Mouse (Mus musculus): ENCODE measurements around the gene Gm9758. TPM values are rescaled to one million over a fixed set of nuclear protein-coding genes. Genes with fewer than 3 reads are reported as not detected.
A peak's percentile ranks its signal among the peaks of the same experiment; 100 is the strongest.
"Not testable (repeated sequence)": the region's sequence is repeated elsewhere in the genome, so short reads cannot be mapped to it uniquely, and the experiment has no call there.

Gm9758 gene
- not detected in 2 replicates for polyA plus RNA-seq (2015; fragmentation: Nextera tagmentation; extraction: Ambion mirVana)

GRCm38 (mm10) chr5:14914799-14915198 lies at the start of gene Gm9758:
Gm9758 (minus strand) TSS chr5:14914899.
- WGBS, result 57% methylated on average over 1 of the region's 1 CpGs
- H3K9me3 ChIP-seq; H3K4me1 ChIP-seq; H3K4me3 ChIP-seq (replicated peaks); ATAC-seq (ENCODE audit: insufficient read depth, low FRiP score, low read depth); H3K27me3 ChIP-seq (replicated peaks); H3K9ac ChIP-seq; H3K36me3 ChIP-seq; H3K27ac ChIP-seq; H3K4me2 ChIP-seq: not testable (repeated sequence)

DNA sequence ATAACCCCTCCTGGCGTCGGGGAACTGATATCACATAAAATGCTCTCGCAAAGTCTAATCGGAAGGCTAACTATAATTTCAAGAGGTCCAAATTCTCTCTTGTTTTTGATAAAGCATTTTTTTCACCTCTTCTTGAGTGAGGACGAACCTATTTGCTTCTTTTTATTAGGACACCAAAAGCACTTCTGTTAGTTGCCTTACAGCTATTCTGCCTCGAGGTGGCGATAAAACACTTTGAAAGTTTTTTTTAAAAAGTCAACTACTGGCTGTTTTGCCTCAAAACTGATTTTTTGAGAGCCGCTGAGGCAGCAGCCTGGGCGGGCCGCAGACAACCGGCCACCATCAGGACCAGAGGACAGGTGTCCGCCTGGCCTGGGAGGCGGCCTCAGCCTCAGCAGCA lies 49.1 kb upstream of the Gm9758 start:
- H3K4me2 ChIP-seq; H3K9me3 ChIP-seq; H3K36me3 ChIP-seq; ATAC-seq (ENCODE audit: insufficient read depth, low FRiP score, low read depth); H3K27me3 ChIP-seq (replicated peaks); H3K27ac ChIP-seq; H3K4me3 ChIP-seq (replicated peaks); H3K9ac ChIP-seq; H3K4me1 ChIP-seq: not testable (repeated sequence)
- WGBS, result 79% methylated on average over 13 of the region's 13 CpGs

- H3K4me2 ChIP-seq; H3K9ac ChIP-seq; H3K27ac ChIP-seq; H3K4me1 ChIP-seq; H3K9me3 ChIP-seq; H3K36me3 ChIP-seq; H3K27me3 ChIP-seq (replicated peaks); H3K4me3 ChIP-seq (replicated peaks); ATAC-seq (ENCODE audit: insufficient read depth, low FRiP score, low read depth): not testable (repeated sequence)
- WGBS, result 79% methylated on average over 4 of the region's 4 CpGs
Observed at GRCm38 (mm10) chr5:14961502-14961901, 46.8 kb upstream of the Gm9758 start.

GRCm38 (mm10) chr5:14955928-14956706 lies 41.4 kb upstream of the Gm9758 start:
- not testable (repeated sequence) for H3K4me2 ChIP-seq; H3K4me3 ChIP-seq (replicated peaks); H3K27ac ChIP-seq; H3K9ac ChIP-seq; H3K36me3 ChIP-seq; H3K4me1 ChIP-seq; H3K27me3 ChIP-seq (replicated peaks); H3K9me3 ChIP-seq
- ATAC-seq (ENCODE audit: insufficient read depth, low FRiP score, low read depth), result 0 out of 2 replicates have a peak, but pooled peaks have one; percentile 31
- WGBS, result 78% methylated on average over 1 of the region's 1 CpGs

DNA sequence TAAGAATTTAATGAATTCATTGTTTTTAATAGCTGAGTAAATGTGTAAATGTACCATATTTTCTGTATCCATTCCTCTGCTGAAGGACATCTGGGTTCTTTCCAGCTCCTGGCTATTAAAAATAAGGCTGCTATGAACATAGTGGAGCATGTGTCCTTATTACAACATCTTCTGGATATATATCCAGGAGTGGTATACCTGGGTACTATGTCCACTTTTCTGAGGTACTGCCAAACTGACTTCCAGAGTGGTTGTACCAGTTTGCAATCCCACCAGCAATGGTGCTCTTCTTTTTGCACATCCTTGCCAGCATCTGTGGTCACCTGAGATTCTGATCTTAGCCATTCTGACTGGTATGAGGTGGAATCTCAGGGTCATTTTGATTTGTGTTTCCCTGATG lies 38.9 kb upstream of the Gm9758 start:
- H3K36me3 ChIP-seq; H3K9me3 ChIP-seq; H3K4me2 ChIP-seq; H3K27me3 ChIP-seq (replicated peaks); ATAC-seq (ENCODE audit: insufficient read depth, low FRiP score, low read depth); H3K4me3 ChIP-seq (replicated peaks); H3K9ac ChIP-seq; H3K27ac ChIP-seq; H3K4me1 ChIP-seq: not testable (repeated sequence)

GRCm38 (mm10) chr5:14952749-14953148 lies 38.0 kb upstream of the Gm9758 start:
- not testable (repeated sequence) for H3K9me3 ChIP-seq; H3K27me3 ChIP-seq (replicated peaks); H3K36me3 ChIP-seq; H3K4me3 ChIP-seq (replicated peaks); H3K27ac ChIP-seq; H3K4me1 ChIP-seq; H3K4me2 ChIP-seq; H3K9ac ChIP-seq; ATAC-seq (ENCODE audit: insufficient read depth, low FRiP score, low read depth)
- 65% methylated on average over 3 of the region's 3 CpGs for WGBS

GRCm38 (mm10) chr5:14951822-14952221 lies 37.1 kb upstream of the Gm9758 start:
- H3K4me2 ChIP-seq; H3K27me3 ChIP-seq (replicated peaks); H3K4me3 ChIP-seq (replicated peaks); H3K4me1 ChIP-seq; H3K9me3 ChIP-seq; H3K27ac ChIP-seq; H3K9ac ChIP-seq; H3K36me3 ChIP-seq: not testable (repeated sequence)
- peak; percentile 27; the same call in 1 of the 2 replicates for ATAC-seq (ENCODE audit: insufficient read depth, low FRiP score, low read depth)
- 61% methylated on average over 7 of the region's 7 CpGs for WGBS

DNA sequence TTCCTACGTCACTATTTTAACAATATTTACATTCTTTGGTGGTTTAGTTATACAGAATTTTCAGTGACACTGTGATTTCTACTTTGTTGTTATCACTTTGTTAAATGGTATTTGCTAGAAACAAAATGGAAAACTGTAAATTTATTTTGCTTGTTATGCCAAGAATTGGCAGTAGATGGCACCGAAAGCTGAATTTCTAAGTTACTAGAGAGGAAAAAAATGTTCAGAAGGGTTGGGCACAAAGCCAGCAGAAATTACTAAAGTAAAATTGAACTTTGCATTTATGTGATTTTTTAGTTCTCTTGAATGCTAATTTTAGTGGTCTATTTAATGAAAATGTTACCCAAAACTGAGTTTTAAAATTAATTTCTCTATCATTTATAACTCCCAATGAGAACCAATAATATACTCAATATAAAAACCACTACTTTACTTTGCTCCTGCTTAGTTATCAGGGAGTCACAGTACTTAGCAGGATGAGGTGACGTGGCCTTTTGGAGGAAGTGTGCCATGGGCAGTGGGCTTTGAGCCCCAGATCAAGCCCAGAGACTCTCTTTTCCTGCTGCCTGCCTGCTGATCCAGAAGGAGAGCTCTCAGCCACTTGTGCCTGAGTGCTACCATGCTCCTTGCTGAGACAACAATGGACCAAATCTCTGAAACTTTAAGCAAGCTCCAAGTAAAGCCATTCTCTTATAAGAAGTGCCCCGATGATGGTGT lies 32.9 kb upstream of the Gm9758 start:
- H3K9me3 ChIP-seq; H3K4me1 ChIP-seq; H3K27ac ChIP-seq; H3K9ac ChIP-seq; ATAC-seq (ENCODE audit: insufficient read depth, low FRiP score, low read depth); H3K36me3 ChIP-seq; H3K4me2 ChIP-seq; H3K27me3 ChIP-seq (replicated peaks); H3K4me3 ChIP-seq (replicated peaks): not testable (repeated sequence)
- WGBS, result 49% methylated on average over 4 of the region's 4 CpGs

DNA sequence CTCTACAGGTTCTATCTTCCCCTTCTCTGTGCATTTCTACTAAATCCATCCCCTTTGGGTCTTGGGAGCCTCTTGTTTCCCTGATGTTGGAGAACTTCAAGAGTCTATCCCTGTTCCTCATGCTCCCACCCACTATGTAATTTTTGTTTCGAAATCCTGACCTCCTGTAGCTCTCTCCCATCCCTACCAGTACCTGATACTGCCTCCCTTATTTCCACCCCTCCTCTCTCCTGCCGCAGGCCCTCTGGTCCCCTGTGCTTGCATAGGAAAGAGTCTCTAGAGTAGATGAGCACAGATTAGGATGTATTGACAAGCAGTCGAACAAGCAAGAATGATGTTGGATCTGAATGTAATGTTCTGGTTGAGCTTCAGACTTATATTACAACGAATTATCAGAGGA lies 30.8 kb upstream of the Gm9758 start:
- H3K9ac ChIP-seq; H3K4me3 ChIP-seq (replicated peaks); H3K27ac ChIP-seq; H3K4me1 ChIP-seq; H3K27me3 ChIP-seq (replicated peaks); H3K36me3 ChIP-seq; H3K4me2 ChIP-seq; H3K9me3 ChIP-seq; ATAC-seq (ENCODE audit: insufficient read depth, low FRiP score, low read depth): not testable (repeated sequence)
- 49% methylated on average over 4 of the region's 4 CpGs for whole genome bisulfite sequencing

GRCm38 (mm10) chr5:14941043-14941442 lies 26.3 kb upstream of the Gm9758 start:
- 79% methylated on average over 1 of the region's 1 CpGs for WGBS
- ATAC-seq (ENCODE audit: insufficient read depth, low FRiP score, low read depth); H3K36me3 ChIP-seq; H3K27ac ChIP-seq; H3K9ac ChIP-seq; H3K27me3 ChIP-seq (replicated peaks); H3K4me3 ChIP-seq (replicated peaks); H3K4me1 ChIP-seq; H3K4me2 ChIP-seq; H3K9me3 ChIP-seq: not testable (repeated sequence)

DNA sequence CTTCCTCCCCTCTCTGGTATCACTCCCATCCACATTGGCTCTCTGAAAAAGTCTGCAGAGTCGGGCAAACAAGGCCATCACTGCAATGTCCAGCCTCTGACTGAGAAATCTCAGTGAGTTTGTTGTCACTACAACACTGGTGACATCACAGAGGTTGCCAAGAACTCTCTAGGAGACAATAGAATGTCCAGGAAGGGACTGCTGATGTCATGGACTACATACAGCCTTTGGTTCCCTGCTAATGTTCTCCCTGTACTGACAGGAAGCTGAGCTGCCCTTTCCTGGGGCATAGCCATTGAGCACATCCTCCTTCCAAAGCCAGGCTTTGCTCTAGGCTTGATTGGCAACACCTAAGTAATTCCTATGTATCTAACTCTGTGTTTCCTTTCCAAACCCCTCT lies 23.6 kb upstream of the Gm9758 start, which contains the start of gene Speer4e:
Gene Speer4e, minus strand, starts transcription at position 101 of the 400 bp plus-strand sequence.
- not testable (repeated sequence) for H3K9ac ChIP-seq; H3K9me3 ChIP-seq; H3K4me3 ChIP-seq (replicated peaks); H3K27ac ChIP-seq; ATAC-seq (ENCODE audit: insufficient read depth, low FRiP score, low read depth); H3K4me1 ChIP-seq; H3K36me3 ChIP-seq; H3K27me3 ChIP-seq (replicated peaks); H3K4me2 ChIP-seq
- 42% methylated on average over 1 of the region's 1 CpGs for WGBS

GRCm38 (mm10) chr5:14933721-14934120 lies 19.0 kb upstream of the Gm9758 start:
- not testable (repeated sequence) for H3K4me1 ChIP-seq; ATAC-seq (ENCODE audit: insufficient read depth, low FRiP score, low read depth); H3K4me2 ChIP-seq; H3K27ac ChIP-seq; H3K27me3 ChIP-seq (replicated peaks); H3K9ac ChIP-seq; H3K4me3 ChIP-seq (replicated peaks); H3K9me3 ChIP-seq; H3K36me3 ChIP-seq
- 72% methylated on average over 5 of the region's 6 CpGs for WGBS

Measured in stomach, embryonic 15.5 days (tissue).